Mouse (Mus musculus) CH12.LX (cell line): ENCODE data around the gene Lrrc75a.
"Not testable (repeated sequence)": the region's sequence is repeated elsewhere in the genome, so short reads cannot be mapped to it uniquely, and the experiment has no call there.

Experiments used
- CHD2 ChIP-seq: IDR thresholded peaks from 2 replicates; pipeline ENCODE4 v1.6.1; 2011; ENCODE audit warnings: low read length, improper control_type of control experiment
- CTCF ChIP-seq, 2 experiments: IDR thresholded peaks in 1 of 2; conservative IDR thresholded peaks in 1 of 2; 2 replicates each; pipeline ENCODE4 v1.5.1; 2011 to 2012; ENCODE audit warnings: low read depth in 2 of 2, low read length in 2 of 2, improper control_type of control experiment in 1 of 2, inconsistent platforms in 1 of 2, mild to moderate bottlenecking in 1 of 2, moderate library complexity in 1 of 2
- ELF1 ChIP-seq: IDR thresholded peaks from 2 replicates; pipeline ENCODE4 v1.6.1; 2014; ENCODE audit warnings: low read depth, mild to moderate bottlenecking, inconsistent platforms, low read length, improper control_type of control experiment
- EP300 ChIP-seq: IDR thresholded peaks from 2 replicates; pipeline ENCODE4 v1.6.1; 2011; ENCODE audit warnings: low read length, improper control_type of control experiment
- MEF2A ChIP-seq: IDR thresholded peaks from 2 replicates; pipeline ENCODE4 v1.6.1; 2014; ENCODE audit warnings: low read depth, mild to moderate bottlenecking, inconsistent platforms, low read length, improper control_type of control experiment, borderline replicate concordance
- POLR2A ChIP-seq: IDR thresholded peaks from 2 replicates; pipeline ENCODE4 v1.6.1; 2011; ENCODE audit warnings: low read depth, mild to moderate bottlenecking, improper control_type of control experiment, low read length
- RAD21 ChIP-seq: IDR thresholded peaks from 2 replicates; pipeline ENCODE4 v1.6.1; 2011; ENCODE audit warnings: low read depth, mild to moderate bottlenecking, low read length, improper control_type of control experiment, moderate library complexity
- RCOR1 ChIP-seq: conservative IDR thresholded peaks from 2 replicates; pipeline ENCODE4 v1.6.1; 2012; ENCODE audit warnings: low read depth, mild to moderate bottlenecking, inconsistent platforms, low read length, improper control_type of control experiment
- SMC3 ChIP-seq: IDR thresholded peaks from 2 replicates; pipeline ENCODE4 v1.6.1; 2011; ENCODE audit warnings: low read depth, low read length, improper control_type of control experiment
- ZMIZ1 ChIP-seq: IDR thresholded peaks from 2 replicates; pipeline ENCODE4 v1.6.1; 2012; ENCODE audit warnings: low read depth, mild to moderate bottlenecking, inconsistent platforms, low read length, improper control_type of control experiment

- TF ChIP-seq CTCF (conservative IDR thresholded peaks at IDR 0.05 in 1 of 2, IDR thresholded peaks at IDR 0.05 in 1 of 2; ENCODE audit: low read depth in 2 of 2, low read length in 2 of 2); CHD2; ELF1; POLR2A; EP300; ZMIZ1; MEF2A; RAD21; RCOR1; SMC3: not testable (repeated sequence)
These were observed 1.5 kb upstream of the Lrrc75a start for GRCm38 (mm10) chr11:62649803-62650202.
